Mouse (Mus musculus) left cerebral cortex, adult 2 months (tissue): ENCODE measurements around the gene Rbms1. TPM values are rescaled to one million over a fixed set of nuclear protein-coding genes. Genes with fewer than 3 reads are reported as not detected.

Source experiments
- DNase-seq, 2 experiments: peaks; one replicate each; pipeline ENCODE4 v3.0.0; 2021 to 2022; ENCODE audit warnings: low spot score in 2 of 2, mixed read lengths in 1 of 2; ENCODE audit errors: extremely low spot score in 1 of 2
- H3K27ac ChIP-seq: fragments of 200-600 bp; 2 replicates; pipeline ENCODE4 v1.8.1; 2022
- H3K4me3 ChIP-seq: fragments of 200-600 bp; 2 replicates; pipeline ENCODE4 v1.8.1; 2022
- CTCF ChIP-seq: fragments of 200-600 bp; IDR thresholded peaks from 2 replicates; pipeline ENCODE4 v1.8.1; 2022; ENCODE audit warnings: antibody characterized with exemption, mild to moderate bottlenecking, moderate library complexity
- intact Hi-C: fragments of 180-260 bp; cut with DNase I; formaldehyde crosslinking; loops from one replicate; pipeline ENCODE4 v1.15.1; 2025
- total RNA-seq, 2 experiments: library from RNA; stranded (reverse); gene quantifications; 2 replicates each; pipeline ENCODE4 v1.2.3; 2021

The Rbms1 gene
- total RNA-seq, 2 experiments from 2014 or later: 19.4 to 20.2 TPM

DNA sequence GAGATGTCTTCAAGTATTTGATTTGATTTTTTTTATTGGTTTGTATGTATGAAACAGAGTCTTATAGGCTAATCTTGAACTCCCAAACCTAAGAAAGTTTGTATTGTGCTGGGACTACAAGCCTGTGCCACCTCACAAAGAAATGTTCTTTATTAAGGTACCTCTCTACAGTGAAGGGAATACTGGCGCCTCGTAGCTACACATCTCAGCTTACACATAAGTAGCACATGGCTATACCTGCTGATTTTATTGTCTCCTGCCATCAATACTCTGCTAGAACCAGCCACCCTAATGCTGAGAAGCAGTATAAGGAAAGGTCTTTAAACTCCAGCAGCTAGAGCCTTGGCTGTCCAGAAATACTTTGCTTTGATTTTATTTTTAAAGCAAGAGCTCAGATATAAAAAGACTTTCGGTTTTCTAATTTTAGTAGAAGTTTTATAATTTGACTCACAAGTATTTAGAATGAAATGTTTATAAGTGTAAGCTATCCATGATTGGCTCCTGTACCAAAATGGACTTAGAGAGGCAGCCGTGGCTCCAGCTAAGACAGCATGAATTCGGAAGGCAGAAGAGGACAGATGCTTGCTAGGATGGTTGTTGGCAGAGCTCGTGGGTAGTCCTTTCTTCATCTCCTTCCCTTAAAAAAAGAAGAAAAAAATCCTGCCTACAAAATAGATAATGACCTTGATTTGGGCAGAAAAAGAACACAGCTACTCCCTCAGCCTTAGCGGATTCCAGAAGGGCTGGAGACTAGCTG, 48.3 kb downstream of the Rbms1 start:
- no peak for DNase-seq
- peak overlapping the region; percentile 37; the same call in 1 of the 2 replicates for H3K27ac ChIP-seq
- TF ChIP-seq CTCF: no peak
- intact Hi-C loops: no loop called here
- no peak overlapping the region for H3K4me3 ChIP-seq

GRCm38 (mm10) chr2:60913281-60913680, 49.7 kb downstream of the Rbms1 start:
- Histone ChIP-seq H3K27ac (no peak overlapping the region), H3K4me3 (no peak overlapping the region)
- DNase-seq: no peak
- TF ChIP-seq CTCF: no peak
- intact Hi-C loops: no loop called here

GRCm38 (mm10) chr2:60911716-60912115, 51.3 kb downstream of the Rbms1 start:
- TF ChIP-seq CTCF: no peak
- intact Hi-C loops: no loop called here
- Histone ChIP-seq H3K4me3 (no peak overlapping the region), H3K27ac (no peak overlapping the region)
- no peak for DNase-seq

GRCm38 (mm10) chr2:60910820-60911219, 52.2 kb downstream of the Rbms1 start:
- Histone ChIP-seq H3K27ac (no peak overlapping the region), H3K4me3 (no peak overlapping the region)
- no peak for TF ChIP-seq CTCF
- peak; percentile 25 to 45 for DNase-seq
- intact Hi-C loops: no loop called here

- Histone ChIP-seq H3K4me3 (no peak overlapping the region), H3K27ac (no peak overlapping the region)
- no peak for DNase-seq
- intact Hi-C loops: loop anchor here (5.0 kb wide), 1 partner anchor 494 kb away; no protein-coding TSS in a partner anchor
- TF ChIP-seq CTCF: no peak
These were observed 54.4 kb downstream of the Rbms1 start for GRCm38 (mm10) chr2:60908551-60908950.

DNA sequence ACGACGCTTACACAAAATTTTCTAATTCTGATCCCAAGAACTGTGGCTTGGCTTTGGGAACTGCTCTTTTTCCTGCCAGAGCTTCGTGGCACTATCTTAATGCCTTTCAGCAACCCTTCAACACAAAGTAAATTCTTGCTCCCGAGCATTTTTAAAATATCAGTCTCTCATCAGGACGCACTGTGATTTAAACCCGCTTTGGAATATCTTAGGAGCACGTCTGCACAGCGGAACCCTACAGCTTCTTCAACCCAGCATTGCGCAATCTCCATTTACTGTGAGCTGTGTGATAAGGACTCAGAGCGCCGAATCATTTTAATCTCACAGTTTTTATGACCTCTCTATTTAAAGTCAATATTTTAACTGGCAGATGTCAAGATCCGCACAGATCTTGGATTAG, 54.9 kb downstream of the Rbms1 start:
- Histone ChIP-seq H3K4me3 (no peak overlapping the region), H3K27ac (no peak overlapping the region)
- intact Hi-C loops: loop anchor here (5.0 kb wide), 1 partner anchor 494 kb away; no protein-coding TSS in a partner anchor
- no peak for TF ChIP-seq CTCF
- DNase-seq: no peak

GRCm38 (mm10) chr2:60905283-60905682, 57.7 kb downstream of the Rbms1 start:
- no peak for DNase-seq
- TF ChIP-seq CTCF: peak; percentile 61
- H3K27ac ChIP-seq: no peak overlapping the region
- intact Hi-C loops: loop anchor here (1.0 to 5.0 kb wide), 2 partner anchors 497 to 550 kb away; no protein-coding TSS in a partner anchor
- no peak overlapping the region for H3K4me3 ChIP-seq

- TF ChIP-seq CTCF: no peak
- intact Hi-C loops: no loop called here
- DNase-seq: no peak
- no peak overlapping the region for H3K4me3 ChIP-seq
- H3K27ac ChIP-seq: no peak overlapping the region
These were observed 58.9 kb downstream of the Rbms1 start for GRCm38 (mm10) chr2:60904141-60904540.

- DNase-seq: no peak
- no peak for TF ChIP-seq CTCF
- Histone ChIP-seq H3K4me3 (no peak overlapping the region), H3K27ac (no peak overlapping the region)
- intact Hi-C loops: no loop called here
These were observed 59.5 kb downstream of the Rbms1 start for GRCm38 (mm10) chr2:60903535-60903934.

- intact Hi-C loops: no loop called here
- no peak for TF ChIP-seq CTCF
- no peak for DNase-seq
- Histone ChIP-seq H3K4me3 (no peak overlapping the region), H3K27ac (no peak overlapping the region)
These were observed 60.4 kb downstream of the Rbms1 start for GRCm38 (mm10) chr2:60902446-60903137.

DNA sequence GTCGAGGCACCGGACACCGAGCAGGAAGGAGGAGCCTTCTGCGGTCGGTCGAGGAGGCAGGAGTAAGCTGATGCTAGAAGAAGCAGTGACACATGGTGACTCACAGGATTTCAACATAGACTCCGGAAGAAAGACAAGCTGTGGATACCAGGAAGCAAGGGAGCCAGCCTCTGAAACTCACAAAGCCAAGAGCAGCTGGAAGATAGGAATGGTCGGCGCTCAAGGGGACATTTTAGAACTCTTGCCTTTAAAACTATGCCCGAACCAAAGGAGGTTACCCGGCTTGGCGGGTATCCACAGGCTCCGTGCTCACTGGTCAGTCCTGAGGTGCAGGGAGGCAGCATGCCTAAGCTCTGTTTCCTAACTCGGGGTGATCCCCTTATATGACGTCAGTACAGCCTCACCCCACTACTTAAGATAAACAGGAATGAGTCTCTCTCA, 61.5 kb downstream of the Rbms1 start:
- DNase-seq: peak in 1 of 2 experiments; percentile 15
- Histone ChIP-seq H3K27ac (peak overlapping the region; percentile 21; the same call in 1 of the 2 replicates), H3K4me3 (peak overlapping the region; percentile 24; the same call in 1 of the 2 replicates)
- intact Hi-C loops: loop anchor here (2.0 kb wide), 1 partner anchor 61 kb away; the partner anchor contains the start of gene Rbms1
- TF ChIP-seq CTCF: no peak

DNA sequence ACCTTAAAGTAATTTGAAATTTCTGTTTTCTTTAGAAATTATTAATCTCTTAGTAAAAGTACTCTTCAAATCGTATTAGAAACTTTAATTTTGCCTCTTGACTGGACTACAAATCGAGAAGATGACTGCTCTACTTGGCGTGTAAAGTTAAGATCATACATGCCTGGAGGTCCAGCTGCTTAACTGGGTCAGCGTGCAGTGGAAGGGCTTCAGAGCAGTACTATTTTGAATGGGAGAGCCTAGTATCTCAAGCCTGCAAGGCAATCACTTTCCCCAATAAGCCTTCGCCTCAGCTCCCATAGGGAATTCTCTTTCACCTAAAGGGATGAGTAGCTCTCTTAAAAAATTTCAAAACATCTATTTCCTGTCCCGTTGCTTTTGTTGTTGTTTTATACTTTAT, 62.0 kb downstream of the Rbms1 start:
- no peak for DNase-seq
- intact Hi-C loops: loop anchor here (2.0 kb wide), 1 partner anchor 62 kb away; the partner anchor contains the start of gene Rbms1

More for the DNA sequence above, 62.0 kb downstream of the Rbms1 start:
- no peak overlapping the region; the same call in 1 of the 2 replicates for H3K4me3 ChIP-seq
- no peak for TF ChIP-seq CTCF
- no peak overlapping the region for H3K27ac ChIP-seq
